Mouse (Mus musculus) adrenal gland, postnatal 25 days (tissue): ENCODE measurements around the gene Tcf25. TPM values are rescaled to one million over a fixed set of nuclear protein-coding genes. Genes with fewer than 3 reads are reported as not detected.

Experiments
- DNase-seq: peaks from one replicate; pipeline ENCODE4 v3.0.0; 2021; ENCODE audit warnings: mixed read lengths
- long read RNA-seq: library from polyadenylated mRNA; stranded (forward); transcript quantifications from one replicate; pipeline ENCODE4 v2.0.0, GENCODE M21; 2021
- total RNA-seq: library from RNA; stranded (reverse); gene quantifications from 2 replicates; pipeline ENCODE4 v1.2.3, GENCODE M21; 2021

The Tcf25 gene
- 203 and 237 TPM in 2 replicates for total RNA-seq
- long read RNA-seq, full-length matches to known transcripts, result 173 of 245 reads
- long read RNA-seq, partial matches to known transcripts, result 36 of 245 reads
- long read RNA-seq, other reads (novel, unspliced or antisense), result 36 of 245 reads

GRCm38 (mm10) chr8:123373403-123374238 is at the start of gene Tcf25:
Gene Tcf25 (plus strand): TSS chr8:123373753.
- DNase-seq, result peak; percentile 95

- DNase-seq, result no peak
These were observed 45.0 kb upstream of the Tcf25 start for GRCm38 (mm10) chr8:123328552-123328951.

GRCm38 (mm10) chr8:123329350-123329749 is 44.2 kb upstream of the Tcf25 start:
- DNase-seq, result no peak

GRCm38 (mm10) chr8:123329961-123330360 is 43.6 kb upstream of the Tcf25 start:
- DNase-seq, result no peak

GRCm38 (mm10) chr8:123330701-123331100 is 42.9 kb upstream of the Tcf25 start:
- DNase-seq, result no peak

GRCm38 (mm10) chr8:123331301-123331700 is 42.3 kb upstream of the Tcf25 start:
- no peak for DNase-seq

- no peak for DNase-seq
These were observed 41.7 kb upstream of the Tcf25 start for GRCm38 (mm10) chr8:123331810-123332209.

- peak; percentile 76 for DNase-seq
These were observed 41.1 kb upstream of the Tcf25 start, which contains the start of gene Spire2 for GRCm38 (mm10) chr8:123332262-123333090. Gene Spire2 (plus strand): TSS chr8:123332713.

GRCm38 (mm10) chr8:123333091-123333587 is 40.4 kb upstream of the Tcf25 start:
- no peak for DNase-seq

GRCm38 (mm10) chr8:123333864-123334263 is 39.7 kb upstream of the Tcf25 start:
- DNase-seq, result no peak

GRCm38 (mm10) chr8:123334467-123334866 is 39.1 kb upstream of the Tcf25 start:
- DNase-seq, result no peak

- DNase-seq, result no peak
These were observed 36.1 kb upstream of the Tcf25 start for GRCm38 (mm10) chr8:123337475-123337874.

- no peak for DNase-seq
These were observed 33.5 kb upstream of the Tcf25 start for GRCm38 (mm10) chr8:123340071-123340470.

GRCm38 (mm10) chr8:123341040-123342015 is 32.2 kb upstream of the Tcf25 start:
- DNase-seq, result no peak

GRCm38 (mm10) chr8:123342253-123342652 is 31.3 kb upstream of the Tcf25 start:
- no peak for DNase-seq

GRCm38 (mm10) chr8:123342911-123343310 is 30.6 kb upstream of the Tcf25 start:
- no peak for DNase-seq

GRCm38 (mm10) chr8:123343422-123343821 is 30.1 kb upstream of the Tcf25 start:
- no peak for DNase-seq

- no peak for DNase-seq
These were observed 28.4 kb upstream of the Tcf25 start for GRCm38 (mm10) chr8:123345135-123345534.

- peak; percentile 26 for DNase-seq
These were observed 27.7 kb upstream of the Tcf25 start for GRCm38 (mm10) chr8:123345856-123346255.

GRCm38 (mm10) chr8:123347293-123347692 is 26.3 kb upstream of the Tcf25 start:
- DNase-seq, result no peak

GRCm38 (mm10) chr8:123348237-123348843 is 25.2 kb upstream of the Tcf25 start:
- peak; percentile 26 for DNase-seq
